Mouse (Mus musculus) embryonic stem cell, embryonic (primary cell): Measurements from ENCODE around the gene Gm45799.

Experiments
- CTCF ChIA-PET, 4 experiments: fragments of 300-600 bp in 2 of 4; fragments of 350-600 bp in 2 of 4; sonication (Branson Sonifier 250); formaldehyde crosslinking; loops; one replicate each; lab custom pipeline; 2022; ENCODE audit warnings: inconsistent platforms in 2 of 4; lab: Charles Lee
- POLR2A ChIA-PET, 4 experiments: fragments of 300-600 bp in 2 of 4; fragments of 350-600 bp in 2 of 4; sonication (Branson Sonifier 250); formaldehyde crosslinking; loops; one replicate each; lab custom pipeline; 2022; ENCODE audit warnings: antibody characterized with exemption in 4 of 4, inconsistent platforms in 1 of 4; lab: Charles Lee

Gm45799 gene

GRCm38 (mm10) chr7:105640233-105640893 lies at the start of gene Gm45799, which contains the start of gene Arfip2:
TSS of gene Gm45799 (plus strand) at chr7:105640552.
TSS of gene Arfip2 (minus strand) at chr7:105640416.
- POLR2A ChIA-PET = interaction anchor here in 3 of 4 experiments (0.8 to 3.9 kb wide), 34 partner anchors 9 to 241 kb away, joined by 3 to 67 read pairs (median 6); partner anchors contain the start of genes Dnhd1 (in 3 of the 3), Ilk (in 2 of the 3), Mrpl17 (in 2 of the 3) and Smpd1 (in 2 of the 3)
- CTCF ChIA-PET = interaction anchor here in 3 of 4 experiments (0.5 to 2.7 kb wide), 5 partner anchors 10 to 171 kb away, joined by 3 to 29 read pairs (median 8); partner anchors contain the start of genes Dnhd1 (in 3 of the 3) and Mrpl17 (in 1 of the 3)

GRCm38 (mm10) chr7:105602860-105603623 lies 37.3 kb upstream of the Gm45799 start:
- CTCF ChIA-PET = interaction anchor here in 2 of 4 experiments (0.6 to 1.2 kb wide), 6 partner anchors 13 to 214 kb away, joined by 3 to 6 read pairs (median 3); partner anchors contain the start of genes Dnhd1 (in 1 of the 2) and Mrpl17 (in 1 of the 2)
- POLR2A ChIA-PET = interaction anchor here (0.6 to 1.2 kb wide), 5 partner anchors 12 to 208 kb away, joined by 3 to 5 read pairs (median 3); partner anchors contain the start of genes Arfip2 (in 1 of the 4), Gm45799 (in 1 of the 4), Mrpl17 (in 1 of the 4) and Timm10b (in 1 of the 4)

- POLR2A ChIA-PET = interaction anchor here in 2 of 4 experiments (0.7 to 1.7 kb wide), 4 partner anchors 7 to 54 kb away, joined by 3 to 5 read pairs (median 3); partner anchors contain the start of genes Dnhd1 (in 1 of the 2) and Smpd1 (in 1 of the 2)
- CTCF ChIA-PET = interaction anchor here in 1 of 4 experiments (0.7 kb wide), 1 partner anchor 32 kb away, joined by 8 read pairs; the partner anchor contains the start of genes Arfip2 and Timm10b
These were observed 31.9 kb upstream of the Gm45799 start for GRCm38 (mm10) chr7:105608467-105608866.

- ChIA-PET POLR2A (interaction anchor here in 2 of 4 experiments (1.2 to 1.3 kb wide), 3 partner anchors 22 to 29 kb away, joined by 4 to 5 read pairs (median 5); partner anchors contain the start of genes Arfip2 (in 1 of the 2), Gm45799 (in 1 of the 2) and Timm10b (in 1 of the 2)), CTCF (no interaction called here)
These were observed 28.6 kb upstream of the Gm45799 start for GRCm38 (mm10) chr7:105611767-105612166.

- CTCF ChIA-PET = interaction anchor here in 2 of 4 experiments (0.7 to 1.0 kb wide), 2 partner anchors 197 to 204 kb away, joined by 3 to 4 read pairs; partner anchors contain the start of gene Mrpl17 (in 1 of the 2)
These were observed 26.0 kb upstream of the Gm45799 start for GRCm38 (mm10) chr7:105614400-105614799.

GRCm38 (mm10) chr7:105615720-105616119 lies 24.6 kb upstream of the Gm45799 start:
- ChIA-PET POLR2A (interaction anchor here in 2 of 4 experiments (0.6 to 2.1 kb wide), 3 partner anchors 8 to 216 kb away, joined by 4 to 5 read pairs (median 5); partner anchors contain the start of gene Fam160a2 (in 1 of the 2)), CTCF (interaction anchor here in 1 of 4 experiments (1.3 kb wide), 1 partner anchor 12 kb away, joined by 6 read pairs; no protein-coding TSS in a partner anchor)

More at GRCm38 (mm10) chr7:105614400-105614799, 26.0 kb upstream of the Gm45799 start:
- POLR2A ChIA-PET = interaction anchor here in 2 of 4 experiments (0.5 to 2.1 kb wide), 4 partner anchors 11 to 1548 kb away, joined by 3 to 6 read pairs (median 4); partner anchors contain the start of gene Fam160a2 (in 1 of the 2)

- ChIA-PET POLR2A (interaction anchor here in 2 of 4 experiments (1.5 to 1.9 kb wide), 2 partner anchors 9 to 62 kb away, joined by 3 to 5 read pairs; partner anchors contain the start of gene Smpd1 (in 1 of the 2)), CTCF (interaction anchor here in 1 of 4 experiments (1.5 kb wide), 1 partner anchor 35 kb away, joined by 3 read pairs; no protein-coding TSS in a partner anchor)
These were observed 23.8 kb upstream of the Gm45799 start for GRCm38 (mm10) chr7:105616561-105616960.

GRCm38 (mm10) chr7:105617810-105618209 lies 22.5 kb upstream of the Gm45799 start:
- ChIA-PET CTCF (interaction anchor here in 3 of 4 experiments (0.6 to 1.5 kb wide), 6 partner anchors 11 to 62 kb away, joined by 3 read pairs; partner anchors contain the start of gene Dnhd1 (in 2 of the 3)), POLR2A (interaction anchor here in 3 of 4 experiments (0.7 to 3.2 kb wide), 11 partner anchors 9 to 218 kb away, joined by 3 to 15 read pairs (median 4); partner anchors contain the start of genes Arfip2 (in 2 of the 3), Gm45799 (in 2 of the 3), Timm10b (in 2 of the 3) and Apbb1 (in 1 of the 3))

- CTCF ChIA-PET = no interaction called here
- POLR2A ChIA-PET = interaction anchor here in 1 of 4 experiments (3.2 kb wide), 1 partner anchor 14 kb away, joined by 15 read pairs; the partner anchor contains the start of gene Trim3
These were observed 20.7 kb upstream of the Gm45799 start for GRCm38 (mm10) chr7:105619701-105620100.

GRCm38 (mm10) chr7:105621053-105621452 lies 19.3 kb upstream of the Gm45799 start:
- POLR2A ChIA-PET = interaction anchor here in 1 of 4 experiments (0.5 kb wide), 1 partner anchor 1749 kb away, joined by 4 read pairs; no protein-coding TSS in a partner anchor
- CTCF ChIA-PET = no interaction called here

GRCm38 (mm10) chr7:105621646-105622292 lies 18.6 kb upstream of the Gm45799 start:
- CTCF ChIA-PET = no interaction called here
- POLR2A ChIA-PET = interaction anchor here in 2 of 4 experiments (1.1 kb wide), 2 partner anchors 13 to 19 kb away, joined by 5 to 9 read pairs; partner anchors contain the start of genes Arfip2 (in 1 of the 2), Gm45799 (in 1 of the 2) and Timm10b (in 1 of the 2)

GRCm38 (mm10) chr7:105625397-105625796 lies 15.0 kb upstream of the Gm45799 start:
- POLR2A ChIA-PET = interaction anchor here in 2 of 4 experiments (0.7 to 1.5 kb wide), 3 partner anchors 10 to 26 kb away, joined by 4 to 5 read pairs (median 4); partner anchors contain the start of gene Dnhd1 (in 2 of the 2)
- CTCF ChIA-PET = no interaction called here

GRCm38 (mm10) chr7:105628633-105629032 lies 11.7 kb upstream of the Gm45799 start:
- ChIA-PET CTCF (no interaction called here), POLR2A (interaction anchor here in 2 of 4 experiments (0.6 to 1.8 kb wide), 2 partner anchors 11 to 12 kb away, joined by 3 to 7 read pairs; partner anchors contain the start of genes Arfip2 (in 1 of the 2), Gm45799 (in 1 of the 2) and Timm10b (in 1 of the 2))

GRCm38 (mm10) chr7:105632551-105632972 lies 7.8 kb upstream of the Gm45799 start:
- POLR2A ChIA-PET = interaction anchor here in 2 of 4 experiments (0.7 to 3.1 kb wide), 7 partner anchors 8 to 233 kb away, joined by 4 to 15 read pairs (median 5); partner anchors contain the start of genes Dnhd1 (in 1 of the 2), Fam160a2 (in 1 of the 2) and Smpd1 (in 1 of the 2)
- CTCF ChIA-PET = no interaction called here

- ChIA-PET POLR2A (interaction anchor here in 3 of 4 experiments (0.6 to 3.1 kb wide), 25 partner anchors 8 to 1576 kb away, joined by 3 to 15 read pairs (median 5); partner anchors contain the start of genes Dnhd1 (in 2 of the 3), Smpd1 (in 2 of the 3), Tpp1 (in 2 of the 3) and Fam160a2 (in 1 of the 3)), CTCF (interaction anchor here in 1 of 4 experiments (1.6 kb wide), 1 partner anchor 18 kb away, joined by 16 read pairs; the partner anchor contains the start of gene Dnhd1)
These were observed 7.1 kb upstream of the Gm45799 start, which contains the start of gene Trim3 for GRCm38 (mm10) chr7:105633127-105633800. TSS of gene Trim3 (minus strand) at chr7:105633571.
